Mouse (Mus musculus) urinary bladder, postnatal 14 days (tissue): ENCODE results near the gene Sfxn3.

ENCODE experiments used
- DNase-seq: peaks from one replicate; pipeline ENCODE4 v3.0.0; 2021; ENCODE audit warnings: low spot score

The Sfxn3 gene

DNA sequence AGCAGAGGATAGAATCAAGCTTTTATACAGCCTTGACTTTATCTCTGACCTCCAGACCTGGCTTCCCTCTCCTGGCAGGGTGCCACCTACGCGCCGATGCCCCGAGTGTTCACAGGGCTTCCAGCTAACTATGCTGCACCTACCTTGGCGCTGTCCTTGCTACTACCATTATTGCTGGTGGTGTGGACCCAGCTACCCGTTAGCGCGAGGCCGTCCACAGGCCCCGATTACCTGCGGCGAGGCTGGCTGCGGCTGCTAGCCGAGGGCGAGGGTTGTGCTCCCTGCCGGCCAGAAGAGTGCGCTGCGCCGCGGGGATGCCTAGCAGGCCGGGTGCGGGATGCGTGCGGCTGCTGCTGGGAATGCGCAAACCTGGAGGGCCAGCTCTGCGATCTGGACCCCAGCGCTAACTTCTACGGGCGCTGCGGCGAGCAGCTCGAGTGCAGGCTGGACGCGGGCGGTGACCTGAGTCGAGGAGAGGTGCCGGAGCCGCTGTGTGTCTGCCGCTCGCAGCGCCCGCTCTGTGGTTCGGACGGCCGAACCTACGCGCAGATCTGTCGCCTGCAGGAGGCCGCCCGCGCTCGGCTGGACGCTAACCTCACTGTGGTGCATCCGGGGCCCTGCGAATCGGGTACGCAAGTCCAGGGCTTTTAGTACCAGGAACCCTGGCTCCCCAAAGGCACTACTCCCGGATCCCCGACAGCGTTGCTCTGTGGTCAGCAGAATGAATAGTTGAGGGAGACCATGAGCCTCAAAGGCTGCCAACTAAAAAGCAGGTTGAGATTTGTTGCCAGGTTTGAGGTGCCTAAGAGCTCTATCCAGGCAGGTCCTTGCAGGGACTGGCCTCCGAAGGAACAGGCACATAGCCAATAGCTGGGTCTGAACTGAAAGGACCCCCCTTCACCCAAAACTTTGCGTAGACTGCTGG lies 29.5 kb downstream of the Sfxn3 start:
- DNase-seq, result peak; percentile 73

DNA sequence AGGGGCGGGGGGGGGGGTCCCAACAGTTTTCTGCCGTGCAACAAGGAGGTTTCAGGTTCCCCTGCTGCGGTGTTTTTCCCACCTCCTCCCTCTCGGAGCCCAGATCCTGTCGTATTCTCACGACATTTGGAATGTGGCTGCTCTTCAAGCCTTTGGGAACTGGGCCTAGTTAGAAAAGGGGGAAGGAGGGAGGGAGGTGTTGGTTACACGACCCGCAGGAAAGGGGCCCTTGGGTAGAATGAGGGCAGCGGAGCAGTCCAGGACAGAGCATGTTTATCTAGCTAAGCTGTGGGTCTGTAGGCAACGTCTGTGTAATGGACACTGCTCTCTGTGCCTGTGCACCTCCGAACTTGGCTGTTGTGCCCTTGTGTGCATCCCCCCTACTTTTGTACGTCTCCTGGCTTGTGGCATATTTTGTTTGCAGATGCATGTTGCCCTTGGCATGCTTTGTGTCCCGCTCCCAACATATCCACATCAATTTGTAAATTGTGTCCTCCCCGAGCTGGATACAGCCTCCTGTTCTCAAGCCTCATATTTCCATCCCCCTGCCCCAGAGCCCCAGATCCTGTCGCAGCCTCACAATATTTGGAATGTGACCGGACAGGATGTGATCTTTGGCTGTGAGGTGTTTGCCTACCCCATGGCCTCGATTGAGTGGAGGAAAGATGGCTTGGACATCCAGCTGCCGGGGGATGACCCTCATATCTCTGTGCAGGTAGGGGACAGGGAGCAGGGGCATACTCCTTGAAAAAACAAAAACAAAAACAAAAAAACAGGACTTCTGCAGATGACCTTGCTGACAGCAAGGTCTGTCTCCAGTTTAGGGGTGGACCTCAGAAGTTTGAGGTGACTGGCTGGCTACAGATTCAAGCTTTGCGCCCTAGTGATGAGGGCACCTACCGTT lies 30.7 kb downstream of the Sfxn3 start:
- DNase-seq, result no peak

DNA sequence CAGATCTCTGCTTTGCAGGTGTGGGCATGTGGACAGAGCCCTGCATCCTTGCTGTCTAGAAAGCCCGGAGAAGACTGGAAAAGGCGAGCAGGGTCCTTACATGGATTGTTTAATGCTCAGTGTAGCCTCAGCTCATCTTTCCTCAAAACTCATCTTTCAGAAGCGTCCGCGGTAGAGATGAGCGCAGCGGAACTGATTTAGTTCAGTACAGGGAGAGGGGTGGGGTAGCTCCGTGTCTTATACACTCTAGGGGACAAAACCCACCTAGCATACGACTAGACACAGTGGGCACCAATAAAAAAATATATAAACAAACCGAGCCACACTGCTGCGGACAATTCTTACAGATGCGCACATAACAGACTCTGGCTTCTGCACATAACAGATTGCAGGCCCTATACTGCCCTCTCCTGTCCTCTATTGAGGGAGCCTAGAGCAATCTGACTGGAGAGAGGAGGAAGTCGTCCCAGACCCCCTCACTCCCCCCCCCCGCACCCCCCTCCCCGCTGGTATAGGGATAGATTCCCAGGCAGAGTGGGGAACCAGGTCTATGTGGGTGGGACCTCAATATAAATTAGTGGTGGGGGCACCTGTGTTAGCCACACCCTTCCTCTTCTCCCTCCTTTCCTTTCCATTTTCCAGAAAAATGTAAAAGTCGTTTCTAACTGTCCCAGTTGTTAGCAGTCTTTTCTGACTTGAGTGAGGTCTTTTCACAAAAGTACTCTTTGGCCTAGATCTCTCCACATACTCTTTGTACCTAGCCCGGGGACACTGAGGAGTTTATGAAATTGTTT lies 31.9 kb downstream of the Sfxn3 start:
- DNase-seq, result peak; percentile 29

DNA sequence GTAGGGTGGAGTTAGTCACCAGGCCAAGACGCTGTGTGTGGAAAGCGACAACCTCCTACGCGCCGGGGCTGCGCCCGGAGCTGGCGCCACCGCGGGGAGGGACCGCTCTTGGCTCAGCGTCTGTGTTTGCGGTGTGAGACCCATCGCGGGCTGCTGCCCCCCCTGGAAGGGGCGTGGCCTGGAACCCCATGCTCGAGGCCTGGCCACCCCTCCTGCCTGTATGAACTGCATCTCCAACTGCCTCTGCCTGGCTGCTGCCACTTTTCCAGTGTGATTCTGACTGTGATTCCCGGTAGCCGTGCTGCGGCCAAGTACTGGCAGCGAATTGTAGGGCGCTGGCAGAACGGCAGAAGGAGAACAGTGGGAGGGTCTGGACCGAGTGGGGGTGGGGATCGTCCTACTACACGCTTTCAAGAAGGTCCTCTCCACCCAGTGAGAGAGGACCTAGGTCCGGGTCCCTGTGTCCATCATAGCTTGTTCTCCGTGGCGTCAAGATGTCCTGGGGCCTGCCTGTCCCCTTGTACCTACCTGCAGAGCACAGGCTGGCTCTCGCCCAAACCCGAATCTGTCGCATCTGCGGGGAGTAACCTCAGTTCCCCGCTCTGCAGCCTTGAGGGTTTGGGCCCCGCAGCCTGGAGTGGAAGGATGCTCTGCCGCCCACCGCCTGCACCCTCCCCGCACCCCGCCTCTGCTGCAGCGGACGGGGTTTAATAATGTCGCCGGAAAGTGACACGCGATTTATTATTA lies 32.6 kb downstream of the Sfxn3 start:
- DNase-seq, result peak; percentile 85

DNA sequence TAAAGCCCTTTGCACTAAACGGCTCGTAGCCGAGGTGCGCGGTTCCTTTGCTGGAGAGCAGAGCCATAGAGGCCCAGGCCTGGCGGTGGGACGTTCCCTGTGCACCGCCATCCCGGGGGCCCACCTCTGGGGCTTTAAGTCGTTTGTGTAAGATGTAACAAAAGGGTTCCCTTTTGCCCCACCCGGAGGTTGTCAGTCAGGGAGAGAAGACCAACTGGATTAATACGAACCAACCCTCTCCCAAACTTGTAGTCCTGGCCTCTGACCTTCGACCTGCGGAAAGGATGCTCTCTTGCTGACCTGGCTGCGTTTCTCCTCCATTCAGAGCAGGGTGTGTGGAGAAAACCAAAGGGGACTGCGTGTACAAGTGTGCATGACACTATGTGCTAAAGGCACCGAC lies 33.4 kb downstream of the Sfxn3 start:
- no peak for DNase-seq

DNA sequence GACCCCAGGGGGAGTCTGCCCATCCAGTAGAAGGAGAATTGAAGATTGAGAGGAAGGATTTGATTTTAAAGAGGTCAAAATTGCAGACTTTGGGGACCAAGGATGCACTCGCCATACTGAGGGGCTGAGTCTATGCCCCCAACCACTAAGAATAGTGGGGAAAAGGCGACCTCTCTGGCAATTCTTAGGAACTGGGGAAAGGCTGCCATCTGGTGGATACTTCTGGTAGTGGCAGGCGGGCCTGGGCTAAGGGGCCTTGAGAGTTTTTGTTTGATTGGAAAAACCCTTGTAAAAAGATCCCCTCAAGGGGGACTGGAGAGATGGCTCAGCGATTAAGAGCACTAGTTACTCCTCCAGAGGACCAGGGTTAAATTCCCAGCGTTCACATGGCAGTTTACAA lies 34.0 kb downstream of the Sfxn3 start:
- DNase-seq, result peak; percentile 76

DNA sequence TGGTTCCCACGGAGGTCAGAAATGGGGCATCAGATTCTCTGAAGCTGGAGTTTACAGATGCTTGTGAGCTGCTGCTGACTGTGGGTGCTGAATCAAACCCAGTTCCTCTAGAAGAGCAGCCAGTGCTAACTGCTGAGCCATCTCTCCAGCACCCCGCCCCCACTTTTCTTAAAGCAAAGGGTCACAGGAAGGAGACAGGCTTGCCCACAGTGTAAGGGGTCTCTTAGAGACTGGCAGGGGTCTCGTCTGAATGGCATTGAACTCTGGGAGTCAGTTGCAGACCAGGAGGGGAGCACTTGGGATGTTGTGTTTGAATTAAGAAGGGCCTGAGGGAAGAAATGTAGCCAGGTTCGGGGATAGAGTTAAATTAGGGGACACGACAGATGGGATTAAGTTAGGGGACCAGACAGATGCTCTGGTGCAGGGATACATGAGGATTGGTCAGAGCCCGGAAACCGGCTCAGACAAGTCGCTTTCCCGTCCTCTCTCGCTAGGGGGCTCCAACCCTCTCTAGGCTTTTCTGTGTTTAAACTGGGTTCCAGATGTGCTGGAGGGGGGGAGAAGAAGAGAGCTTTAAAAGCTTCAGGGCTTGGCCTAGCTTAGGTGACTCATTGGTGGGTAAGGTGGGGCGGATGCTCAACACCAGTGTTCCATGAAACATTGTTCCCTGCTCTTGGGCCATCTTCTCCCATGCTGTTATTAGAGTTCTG lies 34.7 kb downstream of the Sfxn3 start:
- peak; percentile 61 for DNase-seq

DNA sequence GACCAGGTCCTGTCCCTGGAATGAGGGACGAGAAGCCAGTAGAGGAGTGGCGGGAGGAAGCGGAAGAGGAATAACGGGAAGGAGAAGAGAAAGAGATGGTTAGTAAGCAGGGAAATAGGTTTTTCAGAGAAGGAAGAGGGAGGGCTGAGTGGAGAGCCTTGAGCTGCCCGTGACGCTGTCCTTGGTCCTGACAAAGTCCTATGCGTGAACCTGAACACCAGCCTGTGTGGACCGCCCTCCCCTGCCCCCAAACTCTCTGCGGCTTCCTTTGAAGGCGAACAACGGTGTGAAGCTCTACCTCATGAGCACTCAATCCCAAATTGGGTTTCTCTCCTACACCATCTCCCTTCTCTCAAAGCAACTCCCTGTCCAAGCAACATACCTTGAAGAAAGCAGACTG lies 50.6 kb downstream of the Sfxn3 start:
- peak; percentile 62 for DNase-seq

DNA sequence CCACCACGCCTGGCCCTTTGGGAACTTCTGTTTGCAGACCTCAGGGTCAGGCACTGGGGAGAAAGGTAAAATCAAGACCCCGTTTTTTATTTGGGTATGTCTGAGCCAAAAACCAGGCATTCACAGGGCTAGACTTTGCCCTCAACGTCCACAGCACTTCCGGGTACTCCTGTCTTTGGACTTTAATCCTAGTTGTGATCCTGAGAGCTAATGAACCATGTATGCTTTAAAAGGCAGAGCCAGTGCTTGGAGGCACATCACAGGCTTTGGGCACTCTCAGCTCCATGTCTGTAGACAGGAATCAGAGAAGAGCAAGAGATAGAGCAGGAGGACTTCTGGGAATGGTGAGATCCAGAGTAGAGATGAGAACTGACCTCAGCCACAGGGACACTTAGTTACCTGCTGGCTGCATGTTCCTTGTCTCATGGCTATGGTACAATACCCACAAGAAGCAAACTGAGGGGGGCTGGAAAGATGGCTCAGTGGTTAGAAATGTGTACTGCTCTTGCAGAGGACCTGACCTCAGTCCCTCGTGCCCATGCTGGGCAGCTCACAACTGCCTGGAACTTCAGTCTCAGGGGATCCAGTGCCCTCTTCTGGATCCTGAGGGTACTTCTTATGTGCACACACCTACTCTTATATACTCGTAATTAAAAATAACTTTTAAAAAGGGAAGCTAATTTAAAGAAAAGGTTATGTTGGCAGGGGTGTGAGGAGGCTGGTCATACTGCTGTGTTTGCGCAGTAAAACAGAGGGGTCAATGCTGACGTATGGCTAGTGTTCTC lies 53.4 kb downstream of the Sfxn3 start:
- DNase-seq, result no peak

DNA sequence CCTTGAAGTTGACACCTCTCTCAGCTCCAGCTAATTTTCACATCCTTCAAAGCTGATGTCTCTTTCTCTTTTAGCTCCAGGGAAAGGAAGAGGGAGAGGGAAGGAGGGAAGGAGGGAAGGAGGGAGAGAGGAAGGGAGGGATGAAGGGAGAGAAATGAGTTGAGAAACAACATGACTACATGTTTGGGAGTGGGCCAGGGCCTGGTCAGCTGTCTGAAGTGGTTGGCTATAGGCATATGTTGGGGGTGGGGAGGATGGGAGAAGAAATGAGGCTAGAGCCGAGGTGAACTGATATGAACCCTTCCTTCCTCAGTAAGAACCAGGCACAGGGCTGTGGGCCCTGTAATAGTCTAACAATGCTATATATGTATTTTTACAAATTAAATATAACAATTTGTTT lies 58.3 kb downstream of the Sfxn3 start:
- no peak for DNase-seq
